Mouse (Mus musculus): Measurements from ENCODE around the gene Hivep3. TPM values are rescaled to one million over a fixed set of nuclear protein-coding genes. Genes with fewer than 3 reads are reported as not detected.

Gene Hivep3
- total and polyA plus RNA-seq, 3 experiments, result not detected

DNA sequence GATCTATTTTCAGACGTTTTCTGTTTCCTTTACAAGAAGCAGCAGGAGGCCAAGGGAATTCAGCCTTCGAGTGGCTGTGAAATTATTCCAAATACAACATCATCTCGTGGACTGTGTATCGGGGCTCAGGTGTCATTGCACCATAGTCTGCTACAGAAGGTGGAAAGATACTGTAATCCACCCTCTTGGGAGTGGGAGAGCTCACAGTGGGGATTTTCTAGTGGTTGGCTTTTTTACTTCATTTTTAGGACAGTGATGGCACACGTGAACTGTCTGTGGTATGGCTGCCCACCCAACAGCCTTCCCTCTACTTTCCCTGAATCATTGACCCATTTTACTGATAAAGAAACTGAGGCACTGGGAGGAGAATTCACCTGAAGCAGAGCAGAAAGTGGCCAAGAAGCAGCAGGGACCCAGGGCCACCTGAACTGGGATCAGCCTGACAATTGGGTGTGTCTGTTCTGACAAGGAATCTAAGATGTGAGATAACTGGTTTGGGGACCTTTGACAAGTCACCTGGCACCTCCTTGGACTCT lies 233.6 kb downstream of the Hivep3 start (continued):
- no peak for TF ChIP-seq MYC (IDR thresholded peaks at IDR 0.05; ENCODE audit: low read depth, low read length)

DNA sequence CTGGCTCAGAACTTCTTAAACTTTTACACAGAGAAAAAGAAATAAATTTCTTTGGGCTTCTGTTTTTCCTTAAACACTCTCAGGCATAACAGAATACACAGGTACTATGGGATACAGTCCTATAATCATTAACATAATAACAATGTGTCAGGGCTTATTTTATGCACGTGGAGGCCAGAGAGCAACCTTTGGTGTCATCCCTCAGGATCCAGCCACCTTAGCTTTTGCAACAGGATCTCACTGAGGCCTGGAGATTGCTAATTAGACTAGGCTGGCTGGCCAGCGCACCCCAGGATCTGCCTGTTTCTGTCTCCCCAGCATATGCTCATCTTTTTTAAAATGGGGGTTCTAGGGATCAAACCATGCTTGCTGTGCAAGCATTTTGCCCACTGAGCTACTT lies 234.1 kb downstream of the Hivep3 start:
- no peak for TF ChIP-seq ETS1 (IDR thresholded peaks at IDR 0.05; ENCODE audit: low read depth, low read length)
- TF ChIP-seq RCOR1 (IDR thresholded peaks at IDR 0.05; ENCODE audit: low read depth, low read length), result no peak
- no peak for TF ChIP-seq ELF1 (IDR thresholded peaks at IDR 0.05; ENCODE audit: low read depth, low read length)
- TF ChIP-seq MYB (IDR thresholded peaks at IDR 0.05; ENCODE audit: low read depth, low read length), result no peak
- TF ChIP-seq CHD2 (IDR thresholded peaks at IDR 0.05; ENCODE audit: low read length), result no peak
- no peak for TF ChIP-seq HCFC1 (IDR thresholded peaks at IDR 0.05; ENCODE audit: low read depth, low read length)
- no peak for TF ChIP-seq MXI1 (IDR thresholded peaks at IDR 0.05; ENCODE audit: low read depth, low read length)
- no peak for TF ChIP-seq MAZ (IDR thresholded peaks at IDR 0.05; ENCODE audit: low read depth, low read length)
- no peak for TF ChIP-seq NRF1 (IDR thresholded peaks at IDR 0.05; ENCODE audit: insufficient read depth, low read depth, low read length, poor library complexity, severe bottlenecking)
- TF ChIP-seq POLR2A (IDR thresholded peaks at IDR 0.05; ENCODE audit: control insufficient read depth in 1 of 2, insufficient read depth in 1 of 2, low read depth in 1 of 2, low read length in 2 of 2, poor library complexity in 1 of 2), result no peak
- no peak for TF ChIP-seq RAD21 (IDR thresholded peaks at IDR 0.05; ENCODE audit: low read depth, low read length)
- TF ChIP-seq NELFE (IDR thresholded peaks at IDR 0.05; ENCODE audit: low read depth, low read length), result no peak
- no peak for TF ChIP-seq EP300 (IDR thresholded peaks at IDR 0.05; ENCODE audit: low read depth in 1 of 2, low read length in 2 of 2)
- TF ChIP-seq ZMIZ1 (IDR thresholded peaks at IDR 0.05; ENCODE audit: low read depth, low read length), result no peak
- TF ChIP-seq CTCF (IDR thresholded peaks at IDR 0.05 in 2 of 3, conservative IDR thresholded peaks at IDR 0.05 in 1 of 3; ENCODE audit: control insufficient read depth in 1 of 3, insufficient read depth in 1 of 3, low read depth in 2 of 3, low read length in 3 of 3, poor library complexity in 1 of 3, severe bottlenecking in 1 of 3), result no peak
- TF ChIP-seq USF2 (IDR thresholded peaks at IDR 0.05; ENCODE audit: borderline replicate concordance in 1 of 2, insufficient read depth in 1 of 2, low read depth in 1 of 2, low read length in 2 of 2), result no peak
- Histone ChIP-seq H3K9ac (ENCODE audit: control insufficient read depth, low read depth, low read length, poor library complexity, severe bottlenecking) (no peak overlapping the region), H3K27me3 (ENCODE audit: control insufficient read depth in 1 of 2, insufficient read depth in 2 of 2, low read length in 2 of 2) (no peaks in the 10 kb centered on the region), H3K9me3 (replicated peaks; ENCODE audit: insufficient read depth, low read length) (no peaks in the 10 kb centered on the region), H3K36me3 (ENCODE audit: control insufficient read depth in 1 of 2, insufficient read depth in 2 of 2, low read length in 2 of 2) (no peaks in the 10 kb centered on the region), H3K27ac (ENCODE audit: control insufficient read depth, low read depth, low read length) (no peak overlapping the region), H3K4me1 (ENCODE audit: control insufficient read depth in 1 of 2, insufficient read depth in 2 of 2, low read length in 2 of 2) (no peaks in the 10 kb centered on the region), H3K4me3 (ENCODE audit: control insufficient read depth in 1 of 2, insufficient read depth in 1 of 2, low read depth in 2 of 2, low read length in 2 of 2) (no peak overlapping the region), H3K79me2 (ENCODE audit: control insufficient read depth, insufficient read depth, low read length, poor library complexity) (no peaks in the 10 kb centered on the region)
- DNase-seq (ENCODE audit: low read depth, low spot score), result no peak

DNA sequence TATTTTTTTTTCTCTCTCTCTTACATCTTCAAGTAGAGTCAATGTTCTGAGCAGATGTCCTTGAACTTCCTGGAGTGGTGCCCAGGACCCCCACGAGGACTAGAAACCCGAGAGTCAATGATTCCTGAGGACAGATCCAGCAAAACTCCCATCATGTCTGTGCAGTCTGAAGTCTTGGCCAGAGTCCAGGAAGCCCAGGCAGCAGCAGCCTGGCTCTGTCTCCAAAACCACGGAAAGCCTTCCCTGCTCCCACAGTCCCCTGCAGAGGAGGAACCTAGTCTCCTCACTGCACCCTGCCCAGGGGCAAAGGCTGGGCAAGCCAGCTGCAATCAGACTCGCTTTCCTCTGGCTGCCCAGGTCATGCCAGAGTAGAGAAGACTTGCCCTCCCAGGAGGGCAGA lies 234.5 kb downstream of the Hivep3 start:
- H3K27ac ChIP-seq (ENCODE audit: control insufficient read depth, low read depth, low read length), result no peak overlapping the region
- DNase-seq (ENCODE audit: low read depth, low spot score), result no peak
- TF ChIP-seq CHD2 (IDR thresholded peaks at IDR 0.05; ENCODE audit: low read length) (no peak), ETS1 (IDR thresholded peaks at IDR 0.05; ENCODE audit: low read depth, low read length) (no peak), KAT2A (conservative IDR thresholded peaks at IDR 0.05; ENCODE audit: low read depth, low read length) (no peak), MAFK (IDR thresholded peaks at IDR 0.05; ENCODE audit: borderline replicate concordance, low read depth, low read length) (no peak), TCF12 (IDR thresholded peaks at IDR 0.05; ENCODE audit: low read depth, low read length) (no peak)
- no peaks in the 10 kb centered on the region for H3K27me3 ChIP-seq (ENCODE audit: control insufficient read depth in 1 of 2, insufficient read depth in 2 of 2, low read length in 2 of 2)
- H3K9me3 ChIP-seq (replicated peaks; ENCODE audit: insufficient read depth, low read length), result no peaks in the 10 kb centered on the region
- no peak overlapping the region for H3K9ac ChIP-seq (ENCODE audit: control insufficient read depth, low read depth, low read length, poor library complexity, severe bottlenecking)
- no peak overlapping the region for H3K4me3 ChIP-seq (ENCODE audit: control insufficient read depth in 1 of 2, insufficient read depth in 1 of 2, low read depth in 2 of 2, low read length in 2 of 2)
- H3K36me3 ChIP-seq (ENCODE audit: control insufficient read depth in 1 of 2, insufficient read depth in 2 of 2, low read length in 2 of 2), result no peaks in the 10 kb centered on the region
- H3K4me1 ChIP-seq (ENCODE audit: control insufficient read depth in 1 of 2, insufficient read depth in 2 of 2, low read length in 2 of 2), result no peaks in the 10 kb centered on the region
- no peaks in the 10 kb centered on the region for H3K79me2 ChIP-seq (ENCODE audit: control insufficient read depth, insufficient read depth, low read length, poor library complexity)

Measured in MEL (cell line).